Mouse (Mus musculus) neural tube, embryonic 11.5 days (tissue): ENCODE results near the gene Rad9b. TPM values are rescaled to one million over a fixed set of nuclear protein-coding genes. Genes with fewer than 3 reads are reported as not detected.

ENCODE experiments used
- ATAC-seq: fragments of 200-750 bp; cut with Nextera tagmentation; 2 replicates; pipeline ENCODE4 v1.8.0; 2017; ENCODE audit warnings: moderate number of reproducible peaks, mild to moderate bottlenecking, moderate TSS enrichment, moderate library complexity; ENCODE audit not compliant: insufficient read depth, low FRiP score, low TSS enrichment
- DNase-seq: peaks from one replicate; pipeline ENCODE4 v3.0.0-alpha.2; 2015; ENCODE audit warnings: low spot score
- H3K27ac ChIP-seq: fragments of 300-500 bp; sonication (generic); 2 replicates; pipeline ENCODE4 v1.5.1; 2014; ENCODE audit warnings: low read depth, mild to moderate bottlenecking, low read length
- H3K27me3 ChIP-seq: fragments of 300-500 bp; sonication (generic); 2 replicates; pipeline ENCODE4 v1.6.1; 2014; ENCODE audit warnings: mild to moderate bottlenecking, low read length, mixed read lengths; ENCODE audit not compliant: control insufficient read depth, insufficient read depth
- H3K36me3 ChIP-seq: fragments of 300-500 bp; sonication (generic); 2 replicates; pipeline ENCODE4 v1.6.1; 2014; ENCODE audit warnings: mild to moderate bottlenecking, low read length, moderate library complexity, mixed read lengths; ENCODE audit not compliant: control insufficient read depth, insufficient read depth
- H3K4me1 ChIP-seq: fragments of 300-500 bp; sonication (generic); 2 replicates; pipeline ENCODE4 v1.6.1; 2014; ENCODE audit warnings: low read length, mixed read lengths; ENCODE audit not compliant: control insufficient read depth, insufficient read depth
- H3K4me2 ChIP-seq: fragments of 300-500 bp; sonication (generic); 2 replicates; pipeline ENCODE4 v1.6.1; 2014; ENCODE audit warnings: low read depth, mild to moderate bottlenecking, moderate library complexity
- H3K4me3 ChIP-seq: fragments of 300-500 bp; sonication (generic); 2 replicates; pipeline ENCODE4 v1.5.1; 2014; ENCODE audit warnings: low read depth, low read length
- H3K9ac ChIP-seq: fragments of 300-500 bp; sonication (generic); 2 replicates; pipeline ENCODE4 v1.6.1; 2014; ENCODE audit warnings: mild to moderate bottlenecking, low read length
- H3K9me3 ChIP-seq: fragments of 300-500 bp; sonication (generic); 2 replicates; pipeline ENCODE4 v1.6.1; 2016; ENCODE audit warnings: low read length; ENCODE audit not compliant: control insufficient read depth
- WGBS: fragments of 180-500 bp; shearing (Covaris S2); extraction: QIAGEN DNeasy Blood & Tissue Kit; methylation state at CpG from one replicate; pipeline ENCODE4 v1.1.7; 2014; 5-methylcytosine and 5-hydroxymethylcytosine counted together
- polyA plus RNA-seq: library from polyadenylated mRNA; unstranded; fragments of >200 nt; fragmentation: Nextera tagmentation; extraction: Ambion mirVana; gene quantifications from 2 replicates; pipeline ENCODE4 v1.2.1, GENCODE M21; 2014

The Rad9b gene
- polyA plus RNA-seq, 1 experiment from 2014 or later, result 6.9 TPM

GRCm38 (mm10) chr5:122342874-122343273, 11.2 kb downstream of the Rad9b start:
- Histone ChIP-seq H3K27me3 (no peaks in the 10 kb centered on the region), H3K4me2 (no peak overlapping the region), H3K36me3 (no peaks in the 10 kb centered on the region), H3K9ac (no peak overlapping the region), H3K9me3 (no peaks in the 10 kb centered on the region), H3K27ac (no peak overlapping the region), H3K4me1 (no peaks in the 10 kb centered on the region), H3K4me3 (no peak overlapping the region)
- DNase-seq (no peak), ATAC-seq (no peak)
- 70% methylated on average over 1 of the region's 1 CpGs for WGBS

- Histone ChIP-seq H3K9me3 (no peaks in the 10 kb centered on the region), H3K4me3 (no peak overlapping the region), H3K9ac (no peak overlapping the region), H3K4me1 (no peaks in the 10 kb centered on the region), H3K27ac (no peak overlapping the region), H3K36me3 (no peaks in the 10 kb centered on the region), H3K4me2 (no peak overlapping the region), H3K27me3 (no peaks in the 10 kb centered on the region)
- DNase-seq (no peak), ATAC-seq (no peak)
- WGBS, result 92% methylated on average over 7 of the region's 7 CpGs
Observed at GRCm38 (mm10) chr5:122336554-122337294, 17.3 kb downstream of the Rad9b start.

GRCm38 (mm10) chr5:122334682-122335081, 19.4 kb downstream of the Rad9b start:
- WGBS, result 73% methylated on average over 3 of the region's 3 CpGs
- H3K27ac ChIP-seq, result no peak overlapping the region
- no peaks in the 10 kb centered on the region for H3K9me3 ChIP-seq
- H3K4me2 ChIP-seq, result no peak overlapping the region
- H3K4me1 ChIP-seq, result no peaks in the 10 kb centered on the region
- H3K4me3 ChIP-seq, result no peak overlapping the region
- ATAC-seq (no peak), DNase-seq (no peak)
- no peaks in the 10 kb centered on the region for H3K27me3 ChIP-seq
- H3K9ac ChIP-seq, result no peak overlapping the region
- no peaks in the 10 kb centered on the region for H3K36me3 ChIP-seq

GRCm38 (mm10) chr5:122330269-122330668, 23.8 kb downstream of the Rad9b start:
- Histone ChIP-seq H3K27me3 (no peaks in the 10 kb centered on the region), H3K9me3 (no peaks in the 10 kb centered on the region), H3K36me3 (no peaks in the 10 kb centered on the region), H3K4me1 (no peaks in the 10 kb centered on the region), H3K9ac (no peak overlapping the region), H3K4me3 (no peak overlapping the region), H3K4me2 (no peak overlapping the region), H3K27ac (no peak overlapping the region)
- DNase-seq, result no peak
- ATAC-seq, result no peak
- 88% methylated on average over 4 of the region's 4 CpGs for WGBS

- Histone ChIP-seq H3K27me3 (no peaks in the 10 kb centered on the region), H3K4me2 (no peak overlapping the region), H3K9ac (no peak overlapping the region), H3K36me3 (no peaks in the 10 kb centered on the region), H3K9me3 (no peaks in the 10 kb centered on the region), H3K4me1 (no peaks in the 10 kb centered on the region), H3K4me3 (no peak overlapping the region), H3K27ac (no peak overlapping the region)
- 93% methylated on average over 3 of the region's 3 CpGs for whole genome bisulfite sequencing
- ATAC-seq, result no peak
- DNase-seq, result no peak
Observed at GRCm38 (mm10) chr5:122327283-122327682, 26.8 kb downstream of the Rad9b start.

GRCm38 (mm10) chr5:122325477-122325876, 28.6 kb downstream of the Rad9b start:
- Histone ChIP-seq H3K4me3 (no peak overlapping the region), H3K4me1 (no peaks in the 10 kb centered on the region), H3K9me3 (no peaks in the 10 kb centered on the region), H3K9ac (no peak overlapping the region), H3K36me3 (no peaks in the 10 kb centered on the region), H3K4me2 (no peak overlapping the region), H3K27ac (no peak overlapping the region), H3K27me3 (no peaks in the 10 kb centered on the region)
- ATAC-seq, result no peak
- WGBS, result 86% methylated on average over 8 of the region's 8 CpGs
- no peak for DNase-seq

- DNase-seq, result no peak
- H3K9ac ChIP-seq, result no peak overlapping the region
- no peaks in the 10 kb centered on the region for H3K9me3 ChIP-seq
- H3K27me3 ChIP-seq, result no peaks in the 10 kb centered on the region
- no peak overlapping the region for H3K27ac ChIP-seq
- no peak overlapping the region for H3K4me3 ChIP-seq
- H3K4me1 ChIP-seq, result no peaks in the 10 kb centered on the region
- 89% methylated on average over 23 of the region's 23 CpGs for WGBS
- H3K4me2 ChIP-seq, result no peak overlapping the region
- H3K36me3 ChIP-seq, result no peaks in the 10 kb centered on the region; the same call in 1 of the 2 replicates
- no peak for ATAC-seq
Observed at GRCm38 (mm10) chr5:122324608-122325431, 29.2 kb downstream of the Rad9b start.

GRCm38 (mm10) chr5:122323523-122323922, 30.5 kb downstream of the Rad9b start:
- 75% methylated on average over 8 of the region's 8 CpGs for WGBS
- Histone ChIP-seq H3K4me3 (no peak overlapping the region), H3K4me2 (no peak overlapping the region), H3K9ac (no peak overlapping the region), H3K36me3 (no peaks in the 10 kb centered on the region; the same call in 1 of the 2 replicates), H3K27me3 (no peaks in the 10 kb centered on the region), H3K4me1 (no peaks in the 10 kb centered on the region), H3K9me3 (no peaks in the 10 kb centered on the region), H3K27ac (no peak overlapping the region)
- DNase-seq (no peak), ATAC-seq (no peak)
